Mouse (Mus musculus): ENCODE results near the gene Cldn19. TPM values are rescaled to one million over a fixed set of nuclear protein-coding genes. Genes with fewer than 3 reads are reported as not detected.

The Cldn19 gene
- polyA plus RNA-seq, 1 experiment: 0.58 TPM

- H3K4me3 ChIP-seq (ENCODE audit: insufficient read depth, low read length): peak overlapping the region; percentile 87
- H3K27ac ChIP-seq (ENCODE audit: insufficient read depth, low read length): no peak overlapping the region
- TF ChIP-seq POLR2A (IDR thresholded peaks at IDR 0.05; ENCODE audit: extremely low read depth, insufficient read depth, low read length) (no peak), CTCF (IDR thresholded peaks at IDR 0.05; ENCODE audit: extremely low read depth, insufficient read depth, low read length) (no peak)
- H3K4me1 ChIP-seq (ENCODE audit: control insufficient read depth, insufficient read depth, low read length): peaks cover 5% of the 10 kb centered on the region; the same call in 1 of the 2 replicates
These were observed 38.5 kb downstream of the Cldn19 start for GRCm38 (mm10) chr4:119293574-119294258.

GRCm38 (mm10) chr4:119294415-119295133, 39.4 kb downstream of the Cldn19 start, which contains the start of gene Ybx1:
TSS of gene Ybx1 (minus strand) at chr4:119294604.
- Histone ChIP-seq H3K4me3 (ENCODE audit: insufficient read depth, low read length) (peak within 1 kb of the TSS; percentile 87), H3K4me1 (ENCODE audit: control insufficient read depth, insufficient read depth, low read length) (peaks cover 3% of the 10 kb centered on the region; the same call in 1 of the 2 replicates), H3K27ac (ENCODE audit: insufficient read depth, low read length) (peak within 1 kb of the TSS; percentile 88)
- TF ChIP-seq CTCF (IDR thresholded peaks at IDR 0.05; ENCODE audit: extremely low read depth, insufficient read depth, low read length): no peak
- peak; percentile 82; the same call in 1 of the 2 replicates for TF ChIP-seq POLR2A (IDR thresholded peaks at IDR 0.05; ENCODE audit: extremely low read depth, insufficient read depth, low read length)

GRCm38 (mm10) chr4:119295134-119295453, 39.9 kb downstream of the Cldn19 start:
- peak overlapping the region; percentile 87 for H3K4me3 ChIP-seq (ENCODE audit: insufficient read depth, low read length)
- peaks cover 3% of the 10 kb centered on the region; the same call in 1 of the 2 replicates for H3K4me1 ChIP-seq (ENCODE audit: control insufficient read depth, insufficient read depth, low read length)
- peak overlapping the region; percentile 88; the same call in 1 of the 2 replicates for H3K27ac ChIP-seq (ENCODE audit: insufficient read depth, low read length)
- no peak for TF ChIP-seq POLR2A (IDR thresholded peaks at IDR 0.05; ENCODE audit: extremely low read depth, insufficient read depth, low read length)
- TF ChIP-seq CTCF (IDR thresholded peaks at IDR 0.05; ENCODE audit: extremely low read depth, insufficient read depth, low read length): no peak

GRCm38 (mm10) chr4:119297361-119297760, 42.1 kb downstream of the Cldn19 start:
- Histone ChIP-seq H3K27ac (ENCODE audit: insufficient read depth, low read length) (no peak overlapping the region), H3K4me1 (ENCODE audit: control insufficient read depth, insufficient read depth, low read length) (peaks cover 3% of the 10 kb centered on the region; the same call in 1 of the 2 replicates), H3K4me3 (ENCODE audit: insufficient read depth, low read length) (no peak overlapping the region)
- no peak for TF ChIP-seq CTCF (IDR thresholded peaks at IDR 0.05; ENCODE audit: extremely low read depth, insufficient read depth, low read length)

GRCm38 (mm10) chr4:119300761-119301160, 45.5 kb downstream of the Cldn19 start:
- H3K4me3 ChIP-seq (ENCODE audit: insufficient read depth, low read length): no peak overlapping the region
- H3K4me1 ChIP-seq (ENCODE audit: control insufficient read depth, insufficient read depth, low read length): no peaks in the 10 kb centered on the region
- no peak overlapping the region for H3K27ac ChIP-seq (ENCODE audit: insufficient read depth, low read length)
- no peak for TF ChIP-seq CTCF (IDR thresholded peaks at IDR 0.05; ENCODE audit: extremely low read depth, insufficient read depth, low read length)
- TF ChIP-seq POLR2A (IDR thresholded peaks at IDR 0.05; ENCODE audit: extremely low read depth, insufficient read depth, low read length): no peak

- Histone ChIP-seq H3K4me1 (ENCODE audit: control insufficient read depth, insufficient read depth, low read length) (no peaks in the 10 kb centered on the region), H3K27ac (ENCODE audit: insufficient read depth, low read length) (no peak overlapping the region), H3K4me3 (ENCODE audit: insufficient read depth, low read length) (no peak overlapping the region)
- no peak for TF ChIP-seq CTCF (IDR thresholded peaks at IDR 0.05; ENCODE audit: extremely low read depth, insufficient read depth, low read length)
- no peak for TF ChIP-seq POLR2A (IDR thresholded peaks at IDR 0.05; ENCODE audit: extremely low read depth, insufficient read depth, low read length)
These were observed 46.6 kb downstream of the Cldn19 start for GRCm38 (mm10) chr4:119301777-119302176.

GRCm38 (mm10) chr4:119303291-119303690, 48.1 kb downstream of the Cldn19 start:
- Histone ChIP-seq H3K4me3 (ENCODE audit: insufficient read depth, low read length) (no peak overlapping the region), H3K27ac (ENCODE audit: insufficient read depth, low read length) (no peak overlapping the region), H3K4me1 (ENCODE audit: control insufficient read depth, insufficient read depth, low read length) (no peaks in the 10 kb centered on the region)
- TF ChIP-seq CTCF (IDR thresholded peaks at IDR 0.05; ENCODE audit: extremely low read depth, insufficient read depth, low read length) (no peak), POLR2A (IDR thresholded peaks at IDR 0.05; ENCODE audit: extremely low read depth, insufficient read depth, low read length) (no peak)

GRCm38 (mm10) chr4:119305418-119305817, 50.2 kb downstream of the Cldn19 start:
- no peak overlapping the region for H3K4me3 ChIP-seq (ENCODE audit: insufficient read depth, low read length)
- no peaks in the 10 kb centered on the region for H3K4me1 ChIP-seq (ENCODE audit: control insufficient read depth, insufficient read depth, low read length)
- no peak for TF ChIP-seq CTCF (IDR thresholded peaks at IDR 0.05; ENCODE audit: extremely low read depth, insufficient read depth, low read length)
- TF ChIP-seq POLR2A (IDR thresholded peaks at IDR 0.05; ENCODE audit: extremely low read depth, insufficient read depth, low read length): no peak
- no peak overlapping the region for H3K27ac ChIP-seq (ENCODE audit: insufficient read depth, low read length)

Other genes with a start within 250 kb of the Cldn19 start
- 112 and 125 TPM in 2 replicates for gene Slc2a1, start 146.7 kb upstream of the Cldn19 start, polyA plus RNA-seq (2012; rRNA removed)
- 8.1 and 8.8 TPM in 2 replicates for gene Zfp691, start 81.2 kb upstream of the Cldn19 start, polyA plus RNA-seq (2012; rRNA removed)
- gene Ermap, start 65.4 kb upstream of the Cldn19 start, polyA plus RNA-seq (2012; rRNA removed): 0.55 and 0.56 TPM in 2 replicates
- 29.2 and 29.9 TPM in 2 replicates for gene Svbp, start 60.1 kb upstream of the Cldn19 start, polyA plus RNA-seq (2012; rRNA removed)
- gene Tmem269, start 37.2 kb upstream of the Cldn19 start, polyA plus RNA-seq (2012; rRNA removed): 1.2 TPM in 2 replicates
- gene AU022252, start 22.7 kb upstream of the Cldn19 start, polyA plus RNA-seq (2012; rRNA removed): 13.0 TPM in 2 replicates
- gene P3h1, start 22.5 kb upstream of the Cldn19 start, polyA plus RNA-seq (2012; rRNA removed): 10.6 and 10.8 TPM in 2 replicates
- gene Ybx1, start 39.2 kb downstream of the Cldn19 start, polyA plus RNA-seq (2012; rRNA removed): 226 and 233 TPM in 2 replicates
- 21.6 and 24.5 TPM in 2 replicates for gene Ppih, start 65.1 kb downstream of the Cldn19 start, polyA plus RNA-seq (2012; rRNA removed)
- gene Ccdc30, start 160.1 kb downstream of the Cldn19 start, polyA plus RNA-seq (2012; rRNA removed): 15.1 and 15.3 TPM in 2 replicates
- 9.6 and 10.2 TPM in 2 replicates for gene Ppcs, start 167.0 kb downstream of the Cldn19 start, polyA plus RNA-seq (2012; rRNA removed)
- gene Zmynd12, start 167.4 kb downstream of the Cldn19 start, polyA plus RNA-seq (2012; rRNA removed): 0.32 and 0.48 TPM in 2 replicates
- 8.4 and 9.0 TPM in 2 replicates for gene Rimkla, start 237.2 kb downstream of the Cldn19 start, polyA plus RNA-seq (2012; rRNA removed)

All from cortical plate, adult 2 months (tissue).